Mouse (Mus musculus): Measurements from ENCODE around the gene Cpox. TPM values are rescaled to one million over a fixed set of nuclear protein-coding genes. Genes with fewer than 3 reads are reported as not detected.

The Cpox gene
- polyA plus RNA-seq, 1 experiment from 2014 or later, result 42.3 TPM

GRCm38 (mm10) chr16:58684537-58684936 lies 14.4 kb downstream of the Cpox start:
- Histone ChIP-seq H3K4me1 (replicated peaks; ENCODE audit: control insufficient read depth, insufficient read depth) (no peaks in the 10 kb centered on the region), H3K9ac (ENCODE audit: low read length) (no peak overlapping the region), H3K9me3 (ENCODE audit: control insufficient read depth, low read length) (no peaks in the 10 kb centered on the region), H3K4me3 (ENCODE audit: low read depth, low read length) (no peak overlapping the region), H3K27me3 (ENCODE audit: control insufficient read depth, insufficient read depth, low read length) (no peaks in the 10 kb centered on the region), H3K4me2 (replicated peaks; ENCODE audit: low read depth) (no peak overlapping the region), H3K36me3 (ENCODE audit: control insufficient read depth, insufficient read depth, low read length) (no peaks in the 10 kb centered on the region), H3K27ac (replicated peaks) (no peak overlapping the region)
- no peak for ATAC-seq (ENCODE audit: low FRiP score, low TSS enrichment)
- TF ChIP-seq EP300 (optimal IDR thresholded peaks at IDR 0.05) (no peak), CTCF (IDR thresholded peaks at IDR 0.05; ENCODE audit: low read depth) (peak; percentile 45)
- DNase-seq (ENCODE audit: low spot score), result no peak

DNA sequence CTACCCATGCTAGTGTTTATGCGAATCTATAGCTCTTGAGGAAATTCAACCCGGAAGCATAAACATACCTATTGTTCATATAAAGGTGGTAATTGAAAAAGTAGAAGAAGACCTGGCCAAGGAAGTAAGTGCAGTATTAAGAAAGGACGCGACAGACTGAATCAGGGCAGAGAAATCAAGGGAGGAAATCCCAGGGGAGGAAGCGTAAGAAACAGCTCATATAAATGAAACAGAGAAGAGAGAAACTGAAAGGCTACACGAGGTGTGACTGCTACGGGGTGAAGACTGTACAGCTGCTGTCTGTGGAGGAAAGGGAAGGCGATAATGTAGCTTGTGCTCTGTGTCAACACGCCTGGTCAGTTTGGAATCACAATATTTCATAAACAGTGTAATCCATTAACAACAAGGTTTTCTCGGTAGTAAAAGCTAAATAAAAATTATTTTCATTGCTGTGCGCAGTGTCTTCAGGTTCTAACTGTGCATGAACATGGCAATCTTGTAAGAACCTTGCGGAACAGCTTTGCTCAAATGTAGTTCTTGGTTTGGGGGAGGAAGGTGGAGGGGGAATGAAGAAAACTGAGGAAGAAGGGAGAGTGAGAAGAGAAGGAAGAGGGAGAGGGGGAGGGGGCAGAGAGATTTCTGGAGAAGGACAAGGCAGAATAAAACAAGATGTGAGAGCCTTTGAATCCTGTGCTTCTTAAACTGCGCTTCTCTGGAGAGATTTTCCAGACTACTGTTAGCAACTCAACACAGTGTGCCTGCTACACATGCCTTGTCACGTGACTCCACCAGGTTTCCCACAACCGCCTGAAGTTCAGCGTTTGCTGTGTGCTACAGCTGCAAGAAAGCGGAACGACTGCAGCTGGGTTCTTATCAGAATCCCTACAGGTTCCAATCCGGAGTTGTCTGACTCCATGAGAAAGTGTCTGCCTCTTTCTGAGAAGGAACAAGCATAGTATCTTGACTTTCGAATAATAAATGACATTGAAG lies 15.8 kb downstream of the Cpox start:
- H3K27me3 ChIP-seq (ENCODE audit: control insufficient read depth, insufficient read depth, low read length), result no peaks in the 10 kb centered on the region
- no peak for TF ChIP-seq CTCF (IDR thresholded peaks at IDR 0.05; ENCODE audit: low read depth)
- no peak for TF ChIP-seq EP300 (optimal IDR thresholded peaks at IDR 0.05)
- no peak overlapping the region for H3K4me2 ChIP-seq (replicated peaks; ENCODE audit: low read depth)
- WGBS, result 66% methylated on average over 20 of the region's 20 CpGs
- no peak overlapping the region for H3K4me3 ChIP-seq (ENCODE audit: low read depth, low read length)
- H3K27ac ChIP-seq (replicated peaks), result no peak overlapping the region
- H3K4me1 ChIP-seq (replicated peaks; ENCODE audit: control insufficient read depth, insufficient read depth), result no peaks in the 10 kb centered on the region
- ATAC-seq (ENCODE audit: low FRiP score, low TSS enrichment), result no peak
- no peaks in the 10 kb centered on the region for H3K9me3 ChIP-seq (ENCODE audit: control insufficient read depth, low read length)
- no peaks in the 10 kb centered on the region for H3K36me3 ChIP-seq (ENCODE audit: control insufficient read depth, insufficient read depth, low read length)
- no peak for DNase-seq (ENCODE audit: low spot score)
- no peak overlapping the region for H3K9ac ChIP-seq (ENCODE audit: low read length)

DNA sequence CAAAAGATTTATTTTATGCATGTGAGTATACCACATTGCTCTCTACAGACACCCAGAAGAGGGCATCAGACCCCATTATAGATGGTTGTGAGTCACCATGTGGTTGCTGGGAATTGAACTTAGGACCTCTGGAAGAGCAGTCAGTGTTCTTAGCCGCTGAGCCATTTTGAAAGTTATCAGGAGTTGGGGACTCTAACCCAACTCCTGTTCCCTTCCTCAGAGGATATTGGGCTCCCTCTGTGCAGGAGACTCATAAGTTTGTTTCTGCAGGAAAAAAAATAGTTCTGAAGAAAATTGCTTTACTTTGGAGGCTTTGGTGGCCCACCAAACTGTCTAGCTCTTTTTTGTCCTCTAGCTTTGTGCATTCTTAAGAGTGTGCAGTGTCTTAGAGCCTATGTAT lies 18.4 kb downstream of the Cpox start:
- Histone ChIP-seq H3K27me3 (ENCODE audit: control insufficient read depth, insufficient read depth, low read length) (no peaks in the 10 kb centered on the region), H3K9me3 (ENCODE audit: control insufficient read depth, low read length) (no peaks in the 10 kb centered on the region), H3K9ac (ENCODE audit: low read length) (no peak overlapping the region), H3K36me3 (ENCODE audit: control insufficient read depth, insufficient read depth, low read length) (no peaks in the 10 kb centered on the region), H3K4me2 (replicated peaks; ENCODE audit: low read depth) (no peak overlapping the region), H3K4me1 (replicated peaks; ENCODE audit: control insufficient read depth, insufficient read depth) (no peaks in the 10 kb centered on the region), H3K4me3 (ENCODE audit: low read depth, low read length) (no peak overlapping the region), H3K27ac (replicated peaks) (no peak overlapping the region)
- 89% methylated on average over 1 of the region's 1 CpGs for WGBS
- ATAC-seq (ENCODE audit: low FRiP score, low TSS enrichment), result no peak
- DNase-seq (ENCODE audit: low spot score), result no peak
- TF ChIP-seq EP300 (optimal IDR thresholded peaks at IDR 0.05) (no peak), CTCF (IDR thresholded peaks at IDR 0.05; ENCODE audit: low read depth) (no peak)

DNA sequence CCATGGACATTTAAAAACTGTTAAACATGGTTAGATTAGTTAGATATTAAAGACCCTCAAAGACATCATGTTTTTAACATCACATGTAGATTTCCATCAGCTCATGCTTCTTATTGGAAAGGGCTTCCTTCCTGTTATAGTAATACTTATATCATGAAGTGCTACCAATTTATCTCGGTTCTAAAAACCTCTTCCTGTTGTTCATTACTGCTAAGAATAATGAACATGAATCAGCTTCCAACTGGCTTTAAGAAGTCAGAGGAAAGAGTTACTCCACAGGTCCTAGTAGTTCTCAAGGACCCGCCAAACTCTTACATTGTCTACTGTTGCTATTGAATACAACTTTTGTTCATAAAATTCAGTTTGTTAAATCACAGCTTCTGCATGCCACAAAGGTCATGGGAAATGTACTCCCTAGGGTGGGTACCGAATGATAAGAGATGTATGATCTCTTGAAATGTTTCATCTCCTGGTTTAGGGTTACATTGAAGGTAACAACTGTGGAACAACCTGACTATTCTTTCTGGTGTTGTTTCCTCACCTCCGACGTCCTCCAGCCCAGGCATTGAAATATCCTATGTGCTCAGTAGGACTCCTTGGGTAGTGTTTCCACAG lies 19.6 kb downstream of the Cpox start:
- Histone ChIP-seq H3K9ac (ENCODE audit: low read length) (no peak overlapping the region), H3K4me2 (replicated peaks; ENCODE audit: low read depth) (no peak overlapping the region), H3K9me3 (ENCODE audit: control insufficient read depth, low read length) (no peaks in the 10 kb centered on the region), H3K4me1 (replicated peaks; ENCODE audit: control insufficient read depth, insufficient read depth) (no peaks in the 10 kb centered on the region), H3K36me3 (ENCODE audit: control insufficient read depth, insufficient read depth, low read length) (no peaks in the 10 kb centered on the region), H3K4me3 (ENCODE audit: low read depth, low read length) (no peak overlapping the region), H3K27me3 (ENCODE audit: control insufficient read depth, insufficient read depth, low read length) (no peaks in the 10 kb centered on the region), H3K27ac (replicated peaks) (no peak overlapping the region)
- TF ChIP-seq CTCF (IDR thresholded peaks at IDR 0.05; ENCODE audit: low read depth) (no peak), EP300 (optimal IDR thresholded peaks at IDR 0.05) (no peak)
- ATAC-seq (ENCODE audit: low FRiP score, low TSS enrichment) (no peak), DNase-seq (ENCODE audit: low spot score) (no peak)
- WGBS, result 75% methylated on average over 5 of the region's 5 CpGs

- ATAC-seq (ENCODE audit: low FRiP score, low TSS enrichment) (no peak), DNase-seq (ENCODE audit: low spot score) (no peak)
- H3K9me3 ChIP-seq (ENCODE audit: control insufficient read depth, low read length), result no peaks in the 10 kb centered on the region
- no peaks in the 10 kb centered on the region for H3K27me3 ChIP-seq (ENCODE audit: control insufficient read depth, insufficient read depth, low read length)
- H3K4me3 ChIP-seq (ENCODE audit: low read depth, low read length), result no peak overlapping the region
- no peak overlapping the region for H3K9ac ChIP-seq (ENCODE audit: low read length)
- no peaks in the 10 kb centered on the region for H3K36me3 ChIP-seq (ENCODE audit: control insufficient read depth, insufficient read depth, low read length)
- TF ChIP-seq CTCF (IDR thresholded peaks at IDR 0.05; ENCODE audit: low read depth), result no peak
- no peak for TF ChIP-seq EP300 (optimal IDR thresholded peaks at IDR 0.05)
- no peak overlapping the region for H3K27ac ChIP-seq (replicated peaks)
- 81% methylated on average over 5 of the region's 5 CpGs for WGBS
- no peak overlapping the region for H3K4me2 ChIP-seq (replicated peaks; ENCODE audit: low read depth)
- no peaks in the 10 kb centered on the region for H3K4me1 ChIP-seq (replicated peaks; ENCODE audit: control insufficient read depth, insufficient read depth)
These were observed 20.2 kb downstream of the Cpox start for GRCm38 (mm10) chr16:58690322-58690732.

DNA sequence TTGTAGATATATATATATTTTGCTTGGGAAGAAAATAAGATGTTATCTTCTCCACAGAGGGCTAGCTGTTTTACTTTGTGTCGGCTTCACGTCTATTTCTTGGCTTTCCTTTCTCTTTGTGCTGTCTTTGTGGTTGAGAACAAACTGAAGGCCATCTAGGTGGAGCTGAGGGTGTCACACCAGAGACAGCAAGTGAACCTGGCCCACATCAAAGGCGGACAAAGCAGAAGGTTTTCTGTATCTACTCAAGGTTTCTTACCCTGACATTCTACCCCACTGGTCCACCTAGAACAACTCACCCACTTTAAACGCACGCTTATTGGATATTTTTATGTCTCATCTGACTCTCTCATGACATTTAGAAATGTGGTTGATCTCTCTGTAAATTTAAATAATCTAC lies 24.0 kb downstream of the Cpox start:
- WGBS, result 89% methylated on average over 5 of the region's 5 CpGs
- H3K4me1 ChIP-seq (replicated peaks; ENCODE audit: control insufficient read depth, insufficient read depth), result no peaks in the 10 kb centered on the region
- TF ChIP-seq CTCF (IDR thresholded peaks at IDR 0.05; ENCODE audit: low read depth) (no peak), EP300 (optimal IDR thresholded peaks at IDR 0.05) (no peak)
- no peak overlapping the region for H3K4me3 ChIP-seq (ENCODE audit: low read depth, low read length)
- no peak for ATAC-seq (ENCODE audit: low FRiP score, low TSS enrichment)
- H3K36me3 ChIP-seq (ENCODE audit: control insufficient read depth, insufficient read depth, low read length), result no peaks in the 10 kb centered on the region
- no peaks in the 10 kb centered on the region for H3K27me3 ChIP-seq (ENCODE audit: control insufficient read depth, insufficient read depth, low read length)
- H3K9ac ChIP-seq (ENCODE audit: low read length), result no peak overlapping the region
- no peaks in the 10 kb centered on the region for H3K9me3 ChIP-seq (ENCODE audit: control insufficient read depth, low read length)
- no peak overlapping the region for H3K27ac ChIP-seq (replicated peaks)
- no peak overlapping the region for H3K4me2 ChIP-seq (replicated peaks; ENCODE audit: low read depth)
- DNase-seq (ENCODE audit: low spot score), result no peak

All from stomach, postnatal 0 days (tissue).